Mouse (Mus musculus) natural killer cell, adult 2 months (primary cell): Measurements from ENCODE around the gene Plekhd1.

Experiments
- DNase-seq, 2 experiments: peaks; one replicate each; pipeline ENCODE4 v3.0.0; 2022; ENCODE audit warnings: low spot score in 2 of 2

The Plekhd1 gene

DNA sequence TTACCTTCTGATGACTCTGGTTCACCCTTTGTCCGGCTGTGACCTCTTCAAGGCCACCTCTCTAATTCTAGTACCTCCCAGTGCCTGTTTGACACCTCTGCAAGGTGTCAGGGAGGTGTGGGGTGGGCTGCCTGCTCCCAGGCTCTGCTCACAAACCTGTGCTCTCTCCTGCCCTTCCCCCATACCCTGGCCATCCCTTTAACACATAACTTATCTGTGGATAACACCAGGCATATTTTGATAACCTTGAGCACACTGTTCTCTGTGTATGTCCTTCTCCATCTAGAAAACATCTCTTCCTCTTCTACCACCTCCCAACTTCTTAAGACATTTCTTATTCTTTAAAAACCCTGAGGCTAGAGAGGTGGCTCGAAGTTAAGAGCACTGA lies 6.7 kb downstream of the Plekhd1 start:
- no peak for DNase-seq

DNA sequence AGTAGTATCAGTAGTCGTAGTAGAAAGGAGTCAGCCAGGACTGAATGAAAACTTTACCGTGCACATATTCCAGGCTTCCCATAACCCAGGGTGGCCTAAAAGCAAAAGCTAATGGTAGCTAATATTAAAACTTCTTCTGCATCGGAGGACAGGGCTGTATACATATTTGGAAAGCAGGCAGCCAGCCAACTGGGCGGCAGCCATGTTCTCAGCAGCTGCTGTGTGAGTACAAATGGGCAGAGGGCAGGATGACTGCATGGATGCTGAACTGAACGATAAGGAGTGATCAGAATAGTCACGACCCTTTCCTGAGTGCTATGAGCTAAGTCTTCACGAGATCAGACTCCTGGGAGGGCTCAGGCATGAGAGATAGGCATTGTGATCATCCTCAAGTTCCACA lies 8.9 kb downstream of the Plekhd1 start:
- DNase-seq, result no peak

DNA sequence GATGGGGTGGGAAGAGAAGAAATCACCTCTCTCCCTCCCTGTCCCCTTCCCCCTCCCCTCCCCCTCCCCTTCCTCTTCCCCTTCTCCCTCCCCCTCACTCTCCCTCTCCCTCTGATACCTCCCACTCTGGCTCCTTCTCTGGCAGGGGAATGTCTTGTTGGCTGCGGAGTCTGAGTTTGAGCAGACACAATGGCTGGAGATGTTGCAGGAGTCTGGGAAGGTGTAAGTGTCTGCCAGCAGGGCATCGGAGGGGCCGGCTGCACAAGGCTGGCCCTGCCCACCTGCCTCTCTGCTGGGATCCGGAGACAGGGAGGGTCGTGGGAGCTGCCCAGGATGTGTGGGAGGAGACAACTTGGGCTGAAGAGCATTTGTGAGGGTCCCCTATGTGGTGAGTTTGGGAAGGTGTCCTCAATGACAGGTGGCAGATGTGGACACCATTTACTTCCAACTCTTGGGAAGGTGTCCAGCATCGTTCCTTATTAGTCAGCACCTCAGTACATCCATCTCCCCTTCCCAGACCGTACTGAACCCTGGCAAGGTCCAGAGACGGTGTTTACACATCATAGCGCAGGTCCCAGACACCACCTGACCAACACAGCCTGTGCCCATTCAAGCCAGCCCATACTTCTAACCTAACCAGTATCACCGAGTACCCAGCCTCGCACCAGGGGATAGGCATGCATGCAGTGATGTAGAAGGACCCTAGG lies 14.0 kb downstream of the Plekhd1 start:
- no peak for DNase-seq

DNA sequence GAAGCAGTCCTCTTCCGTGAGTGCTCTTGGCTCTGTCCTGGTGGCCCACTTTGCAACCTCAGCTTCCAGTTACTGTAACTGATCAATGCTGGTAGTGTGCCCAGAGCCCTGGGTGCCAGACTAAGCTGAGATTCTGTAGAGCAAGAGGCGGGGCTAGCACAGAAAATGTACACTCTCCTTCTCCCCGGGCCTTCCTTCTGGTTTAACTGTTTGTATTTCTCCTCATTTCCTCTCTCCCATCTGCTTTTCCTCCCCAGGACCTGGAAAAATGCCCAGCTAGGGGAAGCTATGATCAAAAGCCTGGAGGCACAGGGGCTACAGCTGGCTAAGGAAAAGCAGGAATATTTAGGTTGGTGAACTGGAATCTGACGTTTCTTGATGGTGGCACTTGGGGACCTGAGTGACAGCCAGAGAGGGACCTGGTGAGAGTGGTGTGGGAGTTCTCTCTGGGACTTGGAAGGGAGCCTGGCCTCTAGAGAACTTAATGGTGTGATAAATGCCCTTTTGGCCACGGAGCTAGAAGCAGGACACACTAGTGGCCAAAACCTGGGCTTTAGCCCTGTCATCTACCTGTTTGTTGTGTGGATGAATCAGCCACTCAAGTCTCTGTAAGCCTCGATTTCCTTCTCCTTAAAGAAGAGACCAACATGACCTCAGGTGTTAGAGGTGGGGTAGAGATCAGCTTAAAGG lies 14.7 kb downstream of the Plekhd1 start:
- no peak for DNase-seq

DNA sequence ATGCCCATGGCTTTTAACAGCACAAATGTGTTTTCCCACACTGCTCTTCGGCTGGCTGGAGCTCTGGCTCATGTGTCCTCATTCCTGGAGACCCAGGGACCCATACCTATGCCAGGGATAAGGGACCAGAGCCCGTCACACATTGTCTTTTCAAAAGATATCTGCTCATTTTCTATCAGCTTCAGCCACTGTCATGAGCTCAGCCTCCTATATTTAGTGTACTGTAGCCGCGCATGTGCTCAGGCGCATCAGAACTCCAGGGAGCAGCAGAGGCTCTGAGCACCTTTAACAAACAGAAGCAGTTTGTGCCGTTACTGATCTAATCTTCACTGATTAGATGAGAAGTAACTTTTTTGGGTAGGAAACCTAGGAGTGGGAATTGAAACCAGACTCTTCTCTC lies 23.5 kb downstream of the Plekhd1 start:
- DNase-seq, result no peak

DNA sequence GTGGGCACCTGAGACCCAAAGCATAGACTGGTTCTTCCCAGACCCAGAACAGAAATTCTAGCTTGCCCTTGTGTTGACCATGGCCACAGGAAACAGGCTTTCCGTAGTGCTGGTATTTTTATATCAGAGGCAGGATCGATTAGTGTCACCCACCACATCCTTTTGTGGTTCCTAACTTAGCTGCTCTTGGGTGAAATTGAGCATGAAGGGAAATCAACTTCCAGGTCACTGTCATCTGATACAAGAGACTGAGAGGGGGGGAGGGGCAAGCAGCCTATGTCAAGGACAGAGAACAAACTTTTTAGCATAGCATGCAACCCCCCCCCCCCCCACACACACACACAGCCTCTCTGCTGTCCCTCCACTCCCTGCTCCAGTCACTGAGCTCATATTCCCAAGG lies 26.8 kb downstream of the Plekhd1 start:
- DNase-seq, result peak in 1 of 2 experiments; percentile 17

DNA sequence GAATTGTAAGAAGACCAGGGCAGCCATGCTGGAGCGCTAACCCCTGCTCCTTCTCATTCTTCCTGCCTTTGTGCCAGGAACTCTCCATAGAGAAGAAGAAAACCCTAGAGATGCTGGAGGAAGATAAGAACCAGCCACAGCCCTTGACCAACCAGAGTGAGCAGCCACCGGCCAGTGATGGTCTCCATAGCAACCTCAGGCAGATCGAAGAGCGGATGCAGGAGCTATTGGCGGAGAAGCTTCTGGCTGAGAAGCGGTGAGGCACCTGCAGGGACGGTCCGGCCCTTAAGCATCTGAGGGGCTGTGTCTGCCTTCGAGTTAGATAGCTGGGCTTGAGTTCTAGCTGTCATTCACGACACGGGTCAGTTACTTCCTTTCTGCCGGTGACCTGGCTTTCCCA lies 28.1 kb downstream of the Plekhd1 start:
- DNase-seq, result no peak

DNA sequence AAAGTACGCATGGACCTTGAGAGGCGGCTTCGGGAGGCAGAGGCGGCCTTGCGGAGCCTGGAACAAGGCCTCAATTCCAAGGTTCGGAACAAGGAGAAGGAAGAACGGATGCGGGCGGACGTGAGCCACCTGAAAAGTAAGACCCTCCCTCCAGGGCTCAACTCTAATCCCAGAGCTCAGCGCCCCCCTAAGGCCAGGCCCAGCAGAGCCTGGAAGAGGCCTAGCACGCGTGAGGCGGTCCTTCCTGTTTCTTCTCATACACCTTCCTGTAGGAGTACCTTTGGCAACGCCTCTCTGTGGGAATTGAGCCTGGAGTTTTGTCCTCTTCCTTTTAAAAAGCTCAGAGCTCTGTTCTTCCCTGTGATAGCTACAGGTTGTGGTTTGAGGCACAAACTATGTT lies 29.1 kb downstream of the Plekhd1 start:
- DNase-seq, result no peak

DNA sequence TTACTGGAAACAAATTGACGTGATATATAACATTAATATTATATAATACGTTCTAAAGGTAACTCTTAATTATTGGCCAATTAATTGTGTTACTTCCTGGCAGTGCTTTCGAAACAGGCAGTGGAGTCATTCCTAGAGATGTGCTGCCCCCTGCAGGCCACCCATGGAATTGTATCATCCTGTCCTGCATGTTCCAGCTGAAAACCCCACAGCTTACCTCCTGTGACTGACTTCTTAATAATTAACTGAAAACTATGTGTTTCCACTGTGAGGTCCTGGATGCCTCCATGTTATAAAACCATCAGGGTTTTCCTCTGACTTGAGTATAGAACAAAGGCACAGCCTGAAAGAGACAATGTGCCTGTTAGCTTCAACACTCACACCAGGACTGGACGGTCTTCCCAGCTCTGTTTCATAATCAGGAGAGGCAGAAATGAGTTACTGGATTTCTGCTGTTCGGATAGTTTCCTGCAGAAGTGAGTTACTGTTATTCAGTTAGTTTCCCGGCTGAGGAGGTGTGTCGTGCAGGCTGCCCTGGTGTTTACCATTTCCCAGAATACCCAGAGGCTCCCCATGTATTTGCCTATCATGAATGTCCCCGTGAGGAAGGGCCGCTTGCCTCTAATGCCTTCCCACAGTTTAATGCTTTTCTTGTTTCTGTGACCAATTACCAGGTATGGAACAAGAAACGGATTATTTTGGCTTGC lies 32.6 kb downstream of the Plekhd1 start:
- peak; percentile 61 to 75 for DNase-seq

DNA sequence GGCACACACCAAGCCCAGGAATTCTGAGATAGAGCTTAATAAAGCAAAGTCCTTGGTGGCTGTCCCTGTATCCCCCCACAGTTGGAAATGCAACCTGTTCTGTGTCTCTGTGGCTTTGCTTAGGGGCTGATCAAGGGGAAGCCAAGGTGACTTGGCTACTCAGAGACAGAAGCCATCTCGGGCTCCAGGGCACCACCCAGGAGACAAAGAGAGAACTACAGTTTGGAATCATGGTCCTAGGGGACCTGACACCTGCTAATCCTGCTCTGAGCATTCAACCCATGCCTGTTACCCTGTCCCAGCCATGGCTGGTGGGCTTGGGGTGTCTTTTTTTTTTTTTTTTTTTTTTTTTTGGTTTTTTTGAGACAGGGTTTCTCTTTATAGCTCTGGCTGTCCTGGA lies 35.8 kb downstream of the Plekhd1 start:
- DNase-seq, result no peak

DNA sequence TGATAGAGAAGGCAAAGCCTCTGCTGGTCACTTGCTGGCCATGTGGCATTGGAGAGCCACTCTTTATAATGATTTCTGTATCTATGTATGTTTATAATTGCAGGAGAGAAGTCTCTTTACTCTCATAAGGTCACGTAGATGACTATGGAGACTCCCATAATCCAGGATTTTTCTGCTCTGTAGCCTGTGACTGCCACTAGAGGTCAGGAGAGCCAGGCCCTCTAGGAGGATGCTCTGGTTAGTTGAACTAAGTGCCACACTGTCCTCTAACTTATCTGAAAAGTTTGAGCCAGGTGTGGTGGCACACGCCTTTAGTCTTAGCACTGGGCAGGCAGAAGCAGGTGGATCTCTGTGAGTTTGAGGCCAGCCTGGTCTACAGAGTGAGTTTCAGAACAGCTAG lies 36.4 kb downstream of the Plekhd1 start:
- DNase-seq, result no peak

DNA sequence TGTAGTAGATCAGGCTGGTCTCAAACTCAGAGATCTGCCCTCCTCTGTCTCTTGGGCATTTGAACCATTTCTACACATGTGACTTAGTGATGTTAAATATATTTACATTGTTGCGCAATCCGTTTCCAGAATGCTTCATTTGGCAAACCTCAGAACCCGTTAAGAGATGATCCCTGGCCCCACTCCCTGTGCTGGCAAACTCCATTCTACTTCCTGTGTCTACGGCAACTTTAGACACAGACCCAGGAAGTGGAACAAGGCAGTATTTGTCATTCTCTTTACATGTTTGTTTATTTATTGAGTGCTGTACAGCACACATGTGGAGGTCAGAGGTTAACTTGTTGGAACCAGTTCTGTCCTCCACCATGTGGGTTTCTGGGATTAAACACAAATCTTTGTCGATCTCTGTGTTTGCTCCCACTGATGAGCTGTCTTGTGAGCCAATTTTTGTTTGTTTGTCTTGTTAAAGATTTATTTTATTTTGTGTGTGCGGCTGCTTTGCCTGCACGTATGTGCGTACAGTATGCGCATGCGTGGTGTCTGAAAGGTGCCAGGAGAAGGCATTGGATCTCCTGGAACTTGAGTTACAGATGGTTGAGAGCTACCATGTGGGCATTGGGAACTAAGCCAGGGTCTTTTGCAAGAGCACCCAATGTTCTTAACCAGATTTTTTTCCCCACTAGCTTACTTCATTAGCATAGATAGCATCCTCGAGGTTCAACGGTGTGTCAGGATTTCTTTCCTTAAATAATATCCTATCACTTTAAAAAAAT lies 37.6 kb downstream of the Plekhd1 start:
- no peak for DNase-seq

DNA sequence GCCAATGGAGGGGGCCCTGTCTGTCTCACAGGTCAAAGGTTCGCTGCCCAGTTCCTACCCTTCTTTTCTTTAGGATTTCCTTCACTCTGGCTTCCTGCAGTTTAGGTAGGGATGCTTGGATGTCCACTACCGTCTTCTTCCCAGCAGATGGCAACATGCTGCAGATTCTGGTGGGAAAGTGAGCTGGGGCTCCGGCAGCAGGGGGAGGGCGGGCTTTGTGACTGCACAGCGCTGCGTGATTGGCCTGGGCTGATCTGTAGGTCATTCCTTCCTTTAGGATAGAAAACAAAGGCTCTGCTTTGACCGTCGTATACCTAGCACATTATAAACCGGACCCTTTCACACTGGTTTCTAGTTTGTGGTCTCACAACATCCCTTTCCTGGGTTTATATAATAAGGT lies 38.2 kb downstream of the Plekhd1 start:
- DNase-seq, result no peak

DNA sequence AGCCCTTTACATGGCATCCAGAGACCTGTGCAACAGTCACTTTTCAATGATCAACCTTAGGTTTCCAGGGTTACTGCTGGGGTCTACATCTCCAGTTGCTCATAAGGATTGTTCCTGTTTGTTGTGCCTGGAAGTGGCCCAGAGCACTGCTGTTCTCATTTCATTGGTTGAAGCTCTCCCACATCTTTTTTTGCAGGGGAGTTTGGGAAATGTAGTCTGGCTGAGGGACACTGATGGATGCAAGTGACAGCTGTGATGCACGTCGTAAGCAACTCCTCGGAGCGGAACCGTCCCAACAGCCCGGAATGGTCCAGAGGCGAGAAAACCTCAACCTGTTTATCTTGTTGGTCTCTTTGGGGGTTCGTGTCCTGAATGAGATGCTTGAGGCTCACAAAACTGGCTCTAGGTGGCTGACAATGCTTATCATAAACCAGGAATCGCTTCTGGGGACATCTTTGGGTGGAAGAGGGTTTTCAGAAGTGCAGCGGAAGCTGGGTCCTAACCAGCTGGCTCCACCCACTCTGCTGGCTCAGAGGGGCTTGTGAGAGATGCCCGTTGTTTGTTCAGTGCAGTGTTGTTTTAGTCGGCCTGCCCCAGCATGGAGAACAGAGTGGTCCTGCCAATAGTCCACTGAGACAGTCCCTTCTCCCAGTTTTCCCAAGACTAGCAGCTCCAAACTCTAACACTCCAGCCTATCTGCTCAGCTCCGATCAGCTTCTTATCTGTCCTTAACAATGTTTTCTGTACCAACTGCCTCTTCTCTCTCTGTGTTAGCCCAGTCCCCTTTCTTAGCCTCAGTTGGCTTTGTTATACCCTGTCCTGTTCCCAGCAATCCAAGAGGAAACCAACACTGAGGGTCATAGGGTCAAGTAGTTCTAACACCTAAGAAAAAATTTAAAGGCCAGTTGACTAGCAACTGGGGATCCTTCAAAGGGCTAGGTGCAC lies 42.4 kb downstream of the Plekhd1 start:
- DNase-seq, result no peak

DNA sequence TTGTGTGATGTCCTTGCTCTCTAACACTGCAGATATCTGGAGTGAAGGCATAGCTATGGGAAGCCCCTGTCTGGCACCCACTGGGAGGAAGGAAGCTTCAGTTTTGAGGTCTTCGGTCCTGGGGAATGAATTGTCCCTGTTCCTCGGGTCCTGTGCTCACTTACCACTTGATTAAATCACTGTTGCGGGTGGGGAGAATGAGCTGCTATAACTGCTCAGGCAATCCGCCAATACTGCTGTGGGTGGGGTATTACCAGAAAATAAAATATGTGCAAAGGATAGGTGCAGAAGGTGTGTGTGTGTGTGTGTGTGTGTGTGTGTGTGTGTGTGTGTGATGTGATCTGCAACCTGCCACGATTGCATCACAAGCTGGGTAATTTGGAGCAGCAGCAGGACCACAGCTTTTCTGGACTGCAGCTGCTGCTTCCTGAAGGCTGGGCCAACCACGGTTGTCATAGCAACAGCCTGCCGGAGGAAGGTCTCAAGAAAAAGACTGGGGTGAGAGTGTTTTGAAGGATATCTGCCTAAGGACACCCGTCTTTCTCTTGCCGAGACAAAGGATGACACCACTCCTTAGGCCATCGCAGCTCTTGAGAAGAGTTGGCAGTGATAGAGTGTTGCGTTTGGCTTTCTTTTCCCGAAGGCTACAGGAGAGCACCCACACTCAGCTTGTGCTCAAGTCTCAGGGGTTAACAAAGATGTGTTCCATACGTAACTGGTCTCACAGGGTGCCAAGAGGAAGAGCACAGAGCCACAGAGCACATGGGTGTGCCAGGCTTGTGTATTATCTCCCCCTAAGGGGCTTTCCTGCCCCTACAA lies 44.3 kb downstream of the Plekhd1 start:
- DNase-seq, result peak; percentile 16 to 21

DNA sequence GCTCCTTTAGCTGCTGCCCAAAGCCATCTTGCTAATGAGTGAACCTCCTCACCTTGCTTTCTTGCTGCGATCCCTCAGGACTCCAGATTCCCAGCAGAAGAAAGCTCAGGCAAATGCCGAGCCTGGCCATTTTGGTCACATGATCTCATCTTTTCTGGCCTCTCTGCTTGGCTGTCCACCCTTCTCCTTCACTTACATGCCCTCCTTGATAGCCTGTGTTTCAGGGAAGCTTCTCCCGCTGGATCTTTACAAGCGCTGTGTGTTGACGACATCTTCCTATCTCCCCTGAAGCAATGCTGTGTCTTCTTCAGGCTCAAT lies 44.9 kb downstream of the Plekhd1 start:
- no peak for DNase-seq

DNA sequence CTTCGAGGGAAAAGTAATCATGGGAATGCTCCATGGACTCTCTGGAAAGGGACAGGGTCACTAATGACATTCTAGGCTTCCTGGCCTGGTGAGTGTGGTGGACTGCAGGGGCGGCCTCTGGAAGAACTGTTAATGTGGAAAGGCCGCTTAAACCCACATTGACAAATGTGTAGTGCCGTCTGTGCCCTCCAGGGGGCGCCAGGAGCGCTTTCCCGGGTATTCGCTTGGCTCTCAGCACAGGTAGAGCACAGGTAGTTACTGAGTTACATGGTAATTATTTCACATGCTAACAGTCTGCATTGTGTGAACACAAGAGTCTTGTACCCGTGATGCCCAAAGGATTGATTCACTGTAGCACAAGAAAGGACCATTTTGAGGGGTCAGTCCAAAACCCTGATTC lies 47.1 kb downstream of the Plekhd1 start:
- peak in 1 of 2 experiments; percentile 43 for DNase-seq

DNA sequence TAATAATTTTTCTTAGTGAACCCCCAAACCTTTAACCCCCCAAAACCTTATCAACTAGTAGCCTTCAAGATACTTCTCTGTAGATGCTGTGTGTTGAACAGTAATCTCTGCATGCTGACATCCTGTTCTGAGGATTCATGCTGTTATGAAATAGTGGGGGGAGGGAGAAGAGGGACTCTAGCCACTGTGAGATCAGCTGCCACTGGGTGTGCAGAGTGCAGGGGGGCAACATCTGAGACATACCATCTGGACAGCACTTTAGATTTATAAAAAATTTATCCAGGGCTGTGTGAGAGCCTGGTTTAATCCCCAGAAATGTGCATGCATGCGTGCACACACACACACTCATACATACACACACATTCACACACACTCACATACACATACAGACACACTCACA lies 52.2 kb downstream of the Plekhd1 start:
- DNase-seq, result no peak

DNA sequence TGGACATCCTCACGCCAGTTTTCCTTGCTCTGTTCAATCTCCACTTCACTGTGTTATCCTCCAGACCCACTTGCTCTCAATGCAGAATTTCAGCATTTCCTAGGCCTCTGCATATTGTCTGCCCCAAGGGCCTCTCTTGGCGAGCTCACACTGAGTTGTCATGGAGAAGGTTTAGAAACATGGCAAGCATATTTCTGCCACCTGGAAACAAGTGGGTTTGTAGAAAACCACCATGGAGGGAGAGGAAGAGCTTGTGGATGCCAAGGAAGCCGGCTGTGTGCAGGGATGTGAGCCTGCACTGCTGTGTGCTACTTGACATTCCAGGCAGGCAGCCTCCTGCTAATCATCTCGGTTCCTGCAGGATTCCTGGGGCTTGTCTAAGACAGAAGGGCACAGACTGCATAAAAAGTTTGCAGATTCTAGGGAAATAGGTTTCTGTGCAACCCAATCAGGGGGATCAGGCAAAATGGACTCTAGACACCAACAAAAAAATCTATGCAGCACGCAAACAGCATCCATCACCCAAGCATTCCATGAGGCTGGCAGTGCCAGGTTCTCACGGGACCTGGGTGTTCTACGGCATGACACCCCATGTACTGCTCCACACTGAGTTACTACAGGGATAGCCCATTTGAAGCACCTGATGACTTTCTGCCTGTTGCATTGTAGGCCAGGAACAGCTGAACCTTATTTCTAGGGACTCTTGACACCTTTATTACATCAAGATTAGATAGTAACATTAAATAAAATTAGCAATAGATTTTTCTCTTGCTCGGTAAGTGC lies 53.8 kb downstream of the Plekhd1 start:
- no peak for DNase-seq

DNA sequence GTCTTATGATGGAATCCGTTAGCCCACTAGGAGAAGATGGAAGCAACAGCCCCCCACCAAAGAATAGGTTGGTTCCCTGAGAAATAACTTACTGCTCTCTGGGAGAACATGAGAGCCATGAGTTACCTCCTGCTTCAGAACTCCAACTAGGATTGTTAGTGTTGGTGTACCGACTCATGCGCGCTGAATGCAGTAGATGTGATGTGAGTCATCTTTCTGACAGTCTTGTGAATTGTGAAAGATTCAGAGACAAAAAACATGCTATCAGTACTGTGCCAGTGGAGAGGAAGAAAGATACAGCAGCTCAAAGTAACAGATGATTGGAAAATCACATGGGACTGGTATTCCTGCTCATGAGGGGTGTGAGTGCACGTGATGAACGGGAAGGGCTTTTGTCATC lies 59.2 kb downstream of the Plekhd1 start:
- no peak for DNase-seq
